Mouse (Mus musculus) kidney, postnatal 4 days (tissue): Measurements from ENCODE around the gene Smarcb1.

ENCODE experiments used
- DNase-seq, 2 experiments: peaks; one replicate each; pipeline ENCODE4 v3.0.0; 2021; ENCODE audit warnings: mixed read lengths in 2 of 2

The Smarcb1 gene

DNA sequence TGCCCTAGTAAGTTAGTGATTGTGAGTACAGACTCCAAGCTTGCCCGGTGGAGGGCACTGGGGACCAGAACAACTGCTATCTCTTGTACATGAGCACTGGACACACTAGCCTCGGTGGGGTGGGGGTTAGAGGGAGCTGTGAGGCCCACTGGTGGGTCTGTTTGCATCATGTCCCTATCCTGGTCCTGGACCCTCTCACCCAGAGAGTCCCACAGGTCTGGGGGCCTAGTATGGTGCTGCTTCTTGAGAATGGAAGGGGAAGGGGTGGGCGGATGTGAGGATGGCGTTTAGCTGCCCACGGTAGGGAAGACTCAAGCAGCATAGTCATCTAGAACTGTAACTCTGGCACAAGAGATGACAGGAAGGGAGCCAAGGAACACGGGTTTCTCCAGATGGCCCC, 66.6 kb downstream of the Smarcb1 start:
- DNase-seq, result no peak

DNA sequence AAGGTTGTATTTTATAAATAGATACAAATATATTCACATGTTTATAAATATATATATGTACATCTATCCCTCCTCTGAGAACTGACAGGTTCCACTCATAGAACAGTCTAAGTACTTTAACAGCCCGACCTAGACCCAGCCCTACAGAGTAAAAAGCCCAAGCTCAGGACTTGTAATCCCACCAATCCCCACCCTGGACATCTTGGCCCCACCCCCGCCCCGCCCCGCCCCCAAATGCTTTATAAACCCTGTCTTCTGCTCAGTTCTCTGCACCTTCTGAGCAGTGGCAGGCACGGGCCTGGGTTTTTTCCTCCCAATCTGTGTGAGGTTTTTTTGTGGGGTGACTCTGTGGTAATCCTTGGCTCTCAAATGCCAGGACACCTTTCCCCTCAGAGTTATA, 67.3 kb downstream of the Smarcb1 start:
- DNase-seq, result no peak

GRCm38 (mm10) chr10:75853452-75853851, 68.0 kb downstream of the Smarcb1 start:
- DNase-seq, result peak; percentile 87 to 90

- DNase-seq, result no peak
These were observed 68.8 kb downstream of the Smarcb1 start for GRCm38 (mm10) chr10:75852539-75853125.

GRCm38 (mm10) chr10:75851681-75852080, 69.7 kb downstream of the Smarcb1 start:
- DNase-seq, result no peak

- DNase-seq, result no peak
These were observed 70.3 kb downstream of the Smarcb1 start for GRCm38 (mm10) chr10:75851076-75851475.

- no peak for DNase-seq
These were observed 73.0 kb downstream of the Smarcb1 start for GRCm38 (mm10) chr10:75848382-75848781.
